Mouse (Mus musculus): ENCODE data around the gene Exd2. TPM values are rescaled to one million over a fixed set of nuclear protein-coding genes. Genes with fewer than 3 reads are reported as not detected.
A peak's percentile ranks its signal among the peaks of the same experiment; 100 is the strongest.

The Exd2 gene
- polyA plus RNA-seq, 1 experiment from 2014 or later = 51.7 TPM

GRCm38 (mm10) chr12:80507041-80507745 is 44.3 kb downstream of the Exd2 start:
- no peak overlapping the region for H3K9ac ChIP-seq (ENCODE audit: low read length)
- H3K27ac ChIP-seq (ENCODE audit: low read depth, low read length) = no peak overlapping the region
- H3K27me3 ChIP-seq (ENCODE audit: control insufficient read depth, insufficient read depth, low read length) = no peaks in the 10 kb centered on the region
- ATAC-seq (replicated peaks; ENCODE audit: low FRiP score) (no peak), DNase-seq (ENCODE audit: low spot score) (no peak)
- H3K36me3 ChIP-seq (ENCODE audit: control insufficient read depth, insufficient read depth, low read length) = no peaks in the 10 kb centered on the region
- H3K4me3 ChIP-seq (ENCODE audit: low read depth, low read length) = no peak overlapping the region
- H3K4me2 ChIP-seq (ENCODE audit: low read depth, low read length, severe bottlenecking) = no peak overlapping the region
- H3K9me3 ChIP-seq (ENCODE audit: control insufficient read depth, low read length) = no peaks in the 10 kb centered on the region
- WGBS = 73% methylated on average over 14 of the region's 14 CpGs
- H3K4me1 ChIP-seq (replicated peaks; ENCODE audit: control insufficient read depth, insufficient read depth, low read length) = no peaks in the 10 kb centered on the region

- ATAC-seq (replicated peaks; ENCODE audit: low FRiP score) = no peak; the same call in 1 of the 2 replicates
- Histone ChIP-seq H3K4me2 (ENCODE audit: low read depth, low read length, severe bottlenecking) (peak within 1 kb of the TSS; percentile 90), H3K36me3 (ENCODE audit: control insufficient read depth, insufficient read depth, low read length) (no peaks in the 10 kb centered on the region), H3K9me3 (ENCODE audit: control insufficient read depth, low read length) (no peaks in the 10 kb centered on the region), H3K27me3 (ENCODE audit: control insufficient read depth, insufficient read depth, low read length) (peaks cover 7% of the 10 kb centered on the region; the same call in 1 of the 2 replicates), H3K27ac (ENCODE audit: low read depth, low read length) (peak within 1 kb of the TSS; percentile 90), H3K4me3 (ENCODE audit: low read depth, low read length) (peak within 1 kb of the TSS; percentile 85), H3K4me1 (replicated peaks; ENCODE audit: control insufficient read depth, insufficient read depth, low read length) (peaks cover 10% of the 10 kb centered on the region; the same call in 1 of the 2 replicates), H3K9ac (ENCODE audit: low read length) (peak within 1 kb of the TSS; percentile 91)
- DNase-seq (ENCODE audit: low spot score) = no peak
- WGBS = 5% methylated on average over 14 of the region's 14 CpGs
Measured at GRCm38 (mm10) chr12:80517977-80518376, 55.1 kb downstream of the Exd2 start, which contains the start of gene Galnt16. Gene Galnt16, plus strand, starts transcription at chr12:80518277.

DNA sequence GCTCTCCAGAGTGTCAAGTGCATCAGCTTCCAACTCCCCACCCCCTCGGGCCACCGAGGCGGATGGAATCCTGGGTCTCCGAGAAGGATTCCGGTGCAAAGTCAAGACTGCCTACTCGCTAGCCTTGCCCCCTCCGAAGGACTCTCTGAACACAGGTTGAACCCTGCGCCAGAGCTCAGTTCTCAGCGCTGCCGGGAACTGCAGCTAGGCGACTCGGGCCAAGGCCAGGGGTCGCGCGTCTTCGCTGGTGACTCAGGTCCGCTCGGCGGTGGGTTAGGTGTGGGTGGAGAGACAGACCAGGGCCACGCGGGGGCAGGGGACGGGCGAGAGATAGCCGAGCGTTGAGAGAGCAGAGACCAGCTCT is 55.5 kb downstream of the Exd2 start:
- DNase-seq (ENCODE audit: low spot score) (no peak), ATAC-seq (replicated peaks; ENCODE audit: low FRiP score) (peak; percentile 63)
- H3K4me3 ChIP-seq (ENCODE audit: low read depth, low read length) = peak overlapping the region; percentile 85
- no peaks in the 10 kb centered on the region for H3K9me3 ChIP-seq (ENCODE audit: control insufficient read depth, low read length)
- peak overlapping the region; percentile 91 for H3K9ac ChIP-seq (ENCODE audit: low read length)
- 0% methylated on average over 25 of the region's 25 CpGs for WGBS
- peaks cover 7% of the 10 kb centered on the region; the same call in 1 of the 2 replicates for H3K27me3 ChIP-seq (ENCODE audit: control insufficient read depth, insufficient read depth, low read length)
- H3K36me3 ChIP-seq (ENCODE audit: control insufficient read depth, insufficient read depth, low read length) = no peaks in the 10 kb centered on the region
- peak overlapping the region; percentile 90 for H3K4me2 ChIP-seq (ENCODE audit: low read depth, low read length, severe bottlenecking)
- H3K27ac ChIP-seq (ENCODE audit: low read depth, low read length) = peak overlapping the region; percentile 90
- H3K4me1 ChIP-seq (replicated peaks; ENCODE audit: control insufficient read depth, insufficient read depth, low read length) = peaks cover 10% of the 10 kb centered on the region; the same call in 1 of the 2 replicates

DNA sequence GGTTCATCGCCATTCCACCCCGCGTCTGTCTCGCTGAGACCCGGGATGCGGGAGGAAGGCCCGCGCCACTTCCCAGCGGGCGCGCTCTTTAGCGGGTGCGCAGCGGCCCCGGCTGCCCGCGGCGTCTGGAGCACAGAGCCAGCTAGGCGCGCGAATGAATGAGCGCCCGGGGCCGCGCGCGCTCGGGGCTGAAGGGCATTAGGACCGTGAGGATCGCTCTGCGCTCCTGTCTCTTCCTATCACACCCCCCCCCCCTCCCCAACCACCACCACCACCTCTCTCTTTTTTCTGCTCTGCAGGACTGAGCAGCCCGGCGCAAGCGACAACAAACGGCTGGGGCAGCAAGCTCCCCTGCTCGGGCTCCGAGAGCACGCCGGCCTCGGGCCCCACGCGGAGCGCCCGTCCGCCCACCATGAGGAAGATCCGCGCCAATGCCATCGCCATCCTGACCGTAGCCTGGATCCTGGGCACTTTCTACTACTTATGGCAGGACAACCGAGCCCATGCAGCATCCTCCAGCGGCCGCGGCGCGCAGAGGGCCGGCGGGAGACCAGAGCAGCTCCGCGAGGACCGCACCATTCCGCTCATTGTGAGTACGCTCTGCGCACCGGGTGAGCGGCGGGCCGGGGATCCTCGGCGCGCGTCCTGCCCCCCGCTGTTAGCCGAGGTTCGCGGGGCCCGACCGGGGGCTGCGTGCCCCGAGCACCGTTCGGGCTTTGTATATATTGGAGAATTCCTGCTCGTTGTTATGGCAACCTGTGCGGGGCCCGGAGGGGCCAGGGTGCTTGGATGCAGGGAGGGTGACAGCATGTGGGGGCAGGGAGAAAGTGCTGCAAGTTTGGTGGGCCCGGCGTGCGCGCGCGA is 56.1 kb downstream of the Exd2 start:
- Histone ChIP-seq H3K4me2 (ENCODE audit: low read depth, low read length, severe bottlenecking) (peak overlapping the region; percentile 90), H3K27ac (ENCODE audit: low read depth, low read length) (peak overlapping the region; percentile 90), H3K9ac (ENCODE audit: low read length) (peak overlapping the region; percentile 91), H3K9me3 (ENCODE audit: control insufficient read depth, low read length) (no peaks in the 10 kb centered on the region), H3K36me3 (ENCODE audit: control insufficient read depth, insufficient read depth, low read length) (no peaks in the 10 kb centered on the region), H3K27me3 (ENCODE audit: control insufficient read depth, insufficient read depth, low read length) (peaks cover 7% of the 10 kb centered on the region; the same call in 1 of the 2 replicates), H3K4me1 (replicated peaks; ENCODE audit: control insufficient read depth, insufficient read depth, low read length) (peaks cover 14% of the 10 kb centered on the region), H3K4me3 (ENCODE audit: low read depth, low read length) (peak overlapping the region; percentile 85)
- peak; percentile 73 for ATAC-seq (replicated peaks; ENCODE audit: low FRiP score)
- DNase-seq (ENCODE audit: low spot score) = peak; percentile 88
- under 1% methylated on average over 89 of the region's 90 CpGs for WGBS

DNA sequence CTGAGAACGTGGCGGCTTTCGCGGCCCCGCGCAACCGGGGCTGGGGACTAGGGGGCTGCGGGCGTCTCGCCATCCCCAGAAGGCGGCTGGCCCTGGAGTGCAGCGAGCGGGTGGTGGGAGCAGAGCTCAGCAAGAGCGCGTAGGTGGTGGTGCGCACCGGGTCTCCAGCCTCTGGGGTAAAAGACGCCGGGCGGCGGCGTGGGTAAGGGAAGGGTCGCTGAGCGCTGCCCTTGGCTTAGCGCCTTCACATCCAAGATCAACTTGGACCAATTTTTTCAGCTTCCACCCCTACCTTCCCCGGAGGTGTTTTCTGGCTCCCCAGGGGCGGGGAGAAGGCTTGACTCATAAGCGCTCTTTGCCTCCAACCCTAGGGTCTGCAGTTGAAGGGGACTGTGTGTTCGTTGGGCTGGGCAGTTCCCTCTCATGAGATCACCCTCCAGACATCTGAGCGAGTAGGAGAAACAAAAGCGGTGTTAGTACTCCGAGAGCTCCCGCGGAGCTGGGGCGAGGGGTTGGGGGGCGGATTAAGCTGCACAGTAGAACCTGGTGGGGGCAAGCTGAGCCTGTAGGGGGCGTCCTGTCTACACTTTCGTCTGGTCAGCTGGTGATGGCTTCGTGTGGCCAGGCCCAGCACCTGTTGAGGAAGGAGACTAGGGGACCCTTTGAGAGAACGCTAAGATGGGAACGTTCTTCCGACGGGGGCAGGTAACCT is 56.9 kb downstream of the Exd2 start:
- Histone ChIP-seq H3K27ac (ENCODE audit: low read depth, low read length) (peak overlapping the region; percentile 90), H3K27me3 (ENCODE audit: control insufficient read depth, insufficient read depth, low read length) (peaks cover 7% of the 10 kb centered on the region; the same call in 1 of the 2 replicates), H3K4me1 (replicated peaks; ENCODE audit: control insufficient read depth, insufficient read depth, low read length) (peaks cover 17% of the 10 kb centered on the region), H3K9me3 (ENCODE audit: control insufficient read depth, low read length) (no peaks in the 10 kb centered on the region), H3K4me3 (ENCODE audit: low read depth, low read length) (peak overlapping the region; percentile 85), H3K9ac (ENCODE audit: low read length) (peak overlapping the region; percentile 91), H3K4me2 (ENCODE audit: low read depth, low read length, severe bottlenecking) (peak overlapping the region; percentile 90), H3K36me3 (ENCODE audit: control insufficient read depth, insufficient read depth, low read length) (no peaks in the 10 kb centered on the region)
- peak; percentile 63 for ATAC-seq (replicated peaks; ENCODE audit: low FRiP score)
- WGBS = under 1% methylated on average over 43 of the region's 43 CpGs
- peak; percentile 89 for DNase-seq (ENCODE audit: low spot score)

DNA sequence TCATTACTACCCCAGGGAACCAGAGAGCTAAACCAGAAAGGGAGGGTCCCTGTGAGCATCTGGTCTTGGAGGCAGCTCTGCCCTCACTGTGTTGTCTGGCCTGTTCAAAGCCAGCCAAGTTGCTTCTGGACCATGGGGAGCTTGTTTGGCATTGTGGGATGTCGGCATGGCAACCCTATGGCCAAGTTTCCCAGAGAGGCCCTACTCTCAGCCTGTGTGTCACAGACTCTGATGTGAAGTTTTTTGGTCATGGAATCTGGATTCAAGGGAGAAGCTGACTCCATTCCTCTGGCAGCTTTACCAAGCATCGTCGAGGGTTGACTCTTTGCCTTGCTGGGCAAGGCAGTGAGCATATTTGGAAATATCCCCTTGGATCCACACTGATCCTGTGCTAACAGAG is 59.1 kb downstream of the Exd2 start:
- no peak for ATAC-seq (replicated peaks; ENCODE audit: low FRiP score)
- DNase-seq (ENCODE audit: low spot score) = no peak
- no peak overlapping the region for H3K4me3 ChIP-seq (ENCODE audit: low read depth, low read length)
- H3K9me3 ChIP-seq (ENCODE audit: control insufficient read depth, low read length) = no peaks in the 10 kb centered on the region
- no peak overlapping the region; the same call in 1 of the 2 replicates for H3K9ac ChIP-seq (ENCODE audit: low read length)
- H3K27me3 ChIP-seq (ENCODE audit: control insufficient read depth, insufficient read depth, low read length) = peaks cover 5% of the 10 kb centered on the region; the same call in 1 of the 2 replicates
- H3K36me3 ChIP-seq (ENCODE audit: control insufficient read depth, insufficient read depth, low read length) = no peaks in the 10 kb centered on the region
- peaks cover 29% of the 10 kb centered on the region for H3K4me1 ChIP-seq (replicated peaks; ENCODE audit: control insufficient read depth, insufficient read depth, low read length)
- 75% methylated on average over 3 of the region's 3 CpGs for WGBS
- no peak overlapping the region for H3K27ac ChIP-seq (ENCODE audit: low read depth, low read length)
- H3K4me2 ChIP-seq (ENCODE audit: low read depth, low read length, severe bottlenecking) = no peak overlapping the region

DNA sequence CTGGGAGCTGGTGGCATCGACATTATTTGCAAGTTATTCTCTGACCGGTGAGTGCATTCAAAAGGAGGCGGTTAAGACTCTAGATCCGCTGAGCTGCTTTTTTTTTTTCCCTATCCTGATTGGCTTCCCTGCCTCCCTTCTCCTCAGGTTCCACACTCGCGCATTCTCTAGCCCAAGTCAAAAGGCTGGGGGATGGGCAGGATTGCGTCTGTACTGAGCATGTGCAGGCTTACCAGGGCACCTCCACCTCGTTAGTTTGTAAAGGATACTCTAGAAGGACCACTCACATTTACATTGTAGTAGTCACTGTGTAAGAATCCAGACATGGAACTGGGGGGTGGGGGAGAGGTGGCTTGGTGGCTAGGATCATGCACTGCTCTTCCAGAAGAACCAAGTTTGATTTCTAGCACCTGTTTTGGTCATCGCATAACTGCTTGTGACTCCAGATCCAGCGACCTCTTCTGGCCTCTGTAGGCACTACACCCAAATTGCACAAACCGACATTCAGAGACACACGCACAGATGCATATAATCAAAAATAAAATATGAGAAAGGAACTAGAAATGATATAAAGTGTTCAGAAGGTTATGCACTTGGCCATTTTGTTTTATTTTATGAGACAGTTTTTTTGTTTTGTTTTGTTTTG is 61.5 kb downstream of the Exd2 start:
- Histone ChIP-seq H3K36me3 (ENCODE audit: control insufficient read depth, insufficient read depth, low read length) (no peaks in the 10 kb centered on the region), H3K4me2 (ENCODE audit: low read depth, low read length, severe bottlenecking) (no peak overlapping the region), H3K4me1 (replicated peaks; ENCODE audit: control insufficient read depth, insufficient read depth, low read length) (peaks cover 30% of the 10 kb centered on the region), H3K27ac (ENCODE audit: low read depth, low read length) (no peak overlapping the region; the same call in 1 of the 2 replicates), H3K9ac (ENCODE audit: low read length) (no peak overlapping the region), H3K4me3 (ENCODE audit: low read depth, low read length) (no peak overlapping the region), H3K27me3 (ENCODE audit: control insufficient read depth, insufficient read depth, low read length) (no peaks in the 10 kb centered on the region), H3K9me3 (ENCODE audit: control insufficient read depth, low read length) (no peaks in the 10 kb centered on the region)
- DNase-seq (ENCODE audit: low spot score) = peak; percentile 77
- 20% methylated on average over 12 of the region's 12 CpGs for WGBS
- ATAC-seq (replicated peaks; ENCODE audit: low FRiP score) = peak; percentile 25; the same call in 1 of the 2 replicates

All from forebrain, embryonic 11.5 days (tissue).